Mouse (Mus musculus) left cerebral cortex, adult 11 months (tissue): Measurements from ENCODE around the gene Efemp2.

Source experiments
- DNase-seq: peaks from one replicate; pipeline ENCODE4 v3.0.0; 2022; ENCODE audit warnings: low spot score

Gene Efemp2

DNA sequence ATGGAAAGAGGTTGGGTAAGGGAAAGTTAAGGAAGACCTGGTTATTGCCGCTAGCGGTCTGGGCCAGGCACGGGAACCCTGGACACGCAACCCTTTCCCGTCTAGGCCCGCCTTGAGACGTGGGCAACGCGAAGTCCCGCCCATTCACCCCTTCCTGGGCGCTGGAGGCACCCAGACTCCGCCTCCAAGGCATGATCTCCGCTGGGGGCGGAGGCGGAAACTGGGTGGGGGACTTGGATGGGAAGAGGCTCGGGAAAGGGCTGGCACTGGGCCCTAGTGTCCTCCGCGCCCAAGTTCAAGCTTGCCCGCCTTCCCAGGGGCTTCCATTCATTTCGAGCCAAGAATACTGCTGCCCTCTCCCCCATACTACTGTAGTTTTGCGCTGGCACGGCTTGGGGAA, at the start of gene Efemp2:
TSS of gene Efemp2 (plus strand) at position 235 of the 400 bp plus-strand sequence.
- no peak for DNase-seq

GRCm38 (mm10) chr19:5424092-5424781, 49.5 kb upstream of the Efemp2 start:
- DNase-seq: no peak

DNA sequence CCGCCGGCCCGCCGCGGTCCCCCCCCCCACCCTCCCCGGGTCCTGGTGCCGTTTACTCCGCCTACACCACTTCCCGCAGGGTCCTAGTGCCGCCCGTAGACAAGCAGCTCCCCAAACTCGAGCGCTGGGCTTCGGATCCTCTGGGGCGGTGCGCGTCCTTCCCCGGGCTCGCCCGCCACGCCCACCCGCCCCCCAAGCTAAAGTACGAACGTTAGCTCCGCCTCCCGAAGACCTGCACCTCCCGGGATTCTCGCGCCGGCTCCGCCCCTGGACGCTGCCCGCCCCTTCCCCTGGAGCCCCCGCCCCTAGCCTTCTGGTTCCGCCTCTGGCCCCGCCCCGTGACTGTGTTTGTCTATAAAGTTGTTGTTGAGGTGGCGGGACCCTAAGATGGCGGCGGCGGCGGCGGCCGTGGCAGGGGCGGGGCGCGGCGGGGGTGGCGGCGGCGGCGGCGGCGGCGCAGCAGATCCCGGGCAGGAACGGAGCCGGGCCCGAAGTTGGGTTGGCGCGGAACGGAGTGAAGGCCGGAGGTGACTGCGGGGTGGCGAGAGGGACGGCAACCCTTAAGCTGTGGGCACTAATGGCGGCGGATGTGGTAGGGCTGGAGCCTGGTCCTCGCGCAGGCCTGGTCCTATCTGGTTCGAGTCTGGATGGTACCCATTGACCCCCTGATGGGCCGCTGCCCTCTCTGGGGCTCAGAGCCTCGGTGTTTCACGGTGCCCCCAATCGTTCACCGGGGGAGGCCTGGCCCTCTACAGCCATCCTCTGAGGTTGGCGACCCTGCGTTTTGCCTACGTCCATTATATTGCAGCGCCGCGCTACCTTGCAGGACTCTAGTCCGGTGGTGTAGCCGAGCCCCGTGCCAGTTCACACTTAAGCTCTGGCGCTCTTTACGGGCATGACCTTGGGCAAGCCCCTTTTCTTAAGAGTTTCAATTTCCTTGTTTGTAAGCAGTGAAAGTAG, 48.7 kb upstream of the Efemp2 start, which contains the start of the genes Drap1 and AI837181:
TSS of gene Drap1 (minus strand) at position 198 of the 960 bp plus-strand sequence.
TSS of gene AI837181 (plus strand) at position 363 of the 960 bp plus-strand sequence.
- DNase-seq: peak; percentile 85

DNA sequence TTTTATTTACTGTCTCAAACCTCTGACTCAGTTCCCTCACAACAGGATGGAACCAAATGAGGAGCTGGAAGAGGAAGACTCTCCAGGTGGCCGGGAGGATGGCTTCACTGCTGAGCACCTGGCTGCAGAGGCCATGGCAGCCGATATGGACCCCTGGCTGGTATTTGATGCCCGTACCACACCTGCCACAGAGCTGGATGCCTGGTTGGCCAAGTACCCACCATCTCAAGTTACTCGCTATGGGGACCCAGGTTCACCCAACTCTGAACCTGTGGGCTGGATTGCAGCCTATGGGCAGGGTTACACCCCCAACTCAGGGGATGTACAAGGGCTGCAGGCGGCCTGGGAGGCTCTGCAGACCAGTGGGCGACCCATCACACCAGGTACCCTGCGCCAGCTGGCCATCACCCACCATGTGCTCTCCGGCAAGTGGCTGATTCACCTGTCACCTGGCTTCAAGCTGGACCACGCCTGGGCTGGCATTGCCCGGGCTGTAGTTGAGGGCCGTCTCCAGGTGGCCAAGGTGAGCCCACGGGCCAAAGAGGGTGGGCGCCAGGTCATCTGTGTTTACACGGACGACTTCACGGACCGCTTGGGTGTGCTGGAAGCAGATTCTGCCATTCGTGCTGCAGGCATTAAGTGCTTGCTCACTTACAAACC, 47.7 kb upstream of the Efemp2 start:
- no peak for DNase-seq

GRCm38 (mm10) chr19:5426640-5427290, 47.0 kb upstream of the Efemp2 start:
- DNase-seq: no peak

DNA sequence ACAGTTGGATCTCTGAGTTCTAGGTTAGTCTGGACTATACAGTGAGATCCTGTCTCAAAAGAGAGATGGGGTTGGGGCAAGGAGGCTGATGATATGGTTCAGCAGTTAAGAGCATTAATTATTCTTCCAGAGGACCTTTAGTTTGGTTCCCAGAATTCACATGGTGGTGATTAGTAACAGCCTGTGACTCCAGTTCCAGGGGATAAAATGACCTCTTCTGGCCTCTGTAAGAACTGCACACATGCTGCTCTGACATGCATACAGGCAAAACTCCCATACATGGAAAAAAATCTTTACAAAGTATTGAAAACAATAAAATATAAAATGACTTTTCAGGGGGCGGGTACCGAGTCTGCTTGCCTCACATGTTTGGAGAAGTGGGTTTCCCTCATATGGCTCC, 45.7 kb upstream of the Efemp2 start:
- no peak for DNase-seq

DNA sequence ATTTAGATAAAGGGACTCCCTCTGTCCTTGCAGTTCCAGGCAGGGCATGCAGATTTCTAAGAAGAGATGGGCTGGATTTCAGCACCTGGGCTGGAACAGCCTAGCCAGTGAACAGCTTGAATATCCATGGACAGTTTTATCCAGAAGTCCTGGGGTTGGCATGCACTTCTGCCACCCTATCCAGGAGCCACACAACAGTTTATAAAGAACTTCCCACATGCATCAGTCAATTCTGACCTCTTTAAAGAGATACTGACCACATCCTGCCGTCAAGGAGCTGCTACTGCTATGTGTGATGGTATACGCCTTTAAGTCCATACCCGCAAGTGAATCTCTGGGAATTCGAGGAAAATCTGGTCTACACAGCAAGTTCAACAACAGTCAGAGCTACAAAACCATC, 44.5 kb upstream of the Efemp2 start:
- DNase-seq: no peak

- no peak for DNase-seq
Observed at GRCm38 (mm10) chr19:5429806-5430205, 43.9 kb upstream of the Efemp2 start.

GRCm38 (mm10) chr19:5430408-5430807, 43.3 kb upstream of the Efemp2 start:
- no peak for DNase-seq

GRCm38 (mm10) chr19:5431911-5432464, 41.8 kb upstream of the Efemp2 start:
- no peak for DNase-seq

GRCm38 (mm10) chr19:5432992-5433852, 40.5 kb upstream of the Efemp2 start:
- DNase-seq: no peak

GRCm38 (mm10) chr19:5433951-5434350, 39.8 kb upstream of the Efemp2 start:
- no peak for DNase-seq

DNA sequence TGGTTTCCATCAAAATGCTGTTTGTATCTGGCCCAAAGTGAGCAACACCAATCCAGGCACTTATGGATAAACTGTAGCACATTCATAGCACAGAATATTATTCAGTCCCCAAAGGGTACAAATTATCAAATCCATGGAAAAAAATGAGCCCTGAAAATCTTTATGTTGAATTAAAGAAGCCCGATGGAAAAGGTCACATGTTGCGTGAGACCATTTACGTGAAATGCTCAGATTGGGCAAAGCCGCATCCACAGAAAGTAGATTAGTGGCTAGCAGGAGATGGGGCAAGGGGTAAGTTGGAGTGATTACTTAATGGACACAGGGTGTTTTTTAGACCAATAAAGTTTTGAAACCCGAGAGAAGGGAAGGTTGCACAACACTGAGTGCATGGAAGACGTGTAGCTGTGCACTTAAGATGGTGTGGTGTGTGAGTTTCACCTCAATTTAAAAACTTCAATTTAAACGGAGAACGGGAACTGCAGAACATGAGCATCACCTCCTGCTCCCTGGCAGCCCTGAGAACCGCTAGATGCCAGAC, 29.3 kb upstream of the Efemp2 start:
- no peak for DNase-seq

GRCm38 (mm10) chr19:5444954-5445353, 28.8 kb upstream of the Efemp2 start:
- no peak for DNase-seq

DNA sequence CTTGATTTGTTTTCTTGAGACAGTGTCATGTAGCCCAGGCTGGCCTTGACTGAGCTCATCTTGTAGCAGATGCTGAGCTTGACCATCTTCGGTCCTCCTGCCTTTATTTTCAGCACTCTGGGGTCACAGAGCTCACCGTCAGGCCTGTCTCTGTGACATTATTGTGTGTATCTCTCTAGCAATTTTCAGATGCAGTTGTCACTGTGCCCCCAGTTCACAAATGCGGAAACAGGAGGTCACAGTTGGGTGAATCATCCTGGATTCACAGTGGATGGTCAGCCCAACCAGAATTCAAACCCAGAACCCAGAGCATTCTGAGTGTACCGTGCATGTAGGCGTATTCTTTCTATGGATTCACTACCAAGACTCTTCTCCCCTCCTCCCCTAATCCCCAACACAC, 28.0 kb upstream of the Efemp2 start:
- DNase-seq: no peak

GRCm38 (mm10) chr19:5447515-5448353, 26.0 kb upstream of the Efemp2 start, which contains the start of gene Fosl1:
Gene Fosl1, plus strand, starts transcription at chr19:5447547.
- no peak for DNase-seq

DNA sequence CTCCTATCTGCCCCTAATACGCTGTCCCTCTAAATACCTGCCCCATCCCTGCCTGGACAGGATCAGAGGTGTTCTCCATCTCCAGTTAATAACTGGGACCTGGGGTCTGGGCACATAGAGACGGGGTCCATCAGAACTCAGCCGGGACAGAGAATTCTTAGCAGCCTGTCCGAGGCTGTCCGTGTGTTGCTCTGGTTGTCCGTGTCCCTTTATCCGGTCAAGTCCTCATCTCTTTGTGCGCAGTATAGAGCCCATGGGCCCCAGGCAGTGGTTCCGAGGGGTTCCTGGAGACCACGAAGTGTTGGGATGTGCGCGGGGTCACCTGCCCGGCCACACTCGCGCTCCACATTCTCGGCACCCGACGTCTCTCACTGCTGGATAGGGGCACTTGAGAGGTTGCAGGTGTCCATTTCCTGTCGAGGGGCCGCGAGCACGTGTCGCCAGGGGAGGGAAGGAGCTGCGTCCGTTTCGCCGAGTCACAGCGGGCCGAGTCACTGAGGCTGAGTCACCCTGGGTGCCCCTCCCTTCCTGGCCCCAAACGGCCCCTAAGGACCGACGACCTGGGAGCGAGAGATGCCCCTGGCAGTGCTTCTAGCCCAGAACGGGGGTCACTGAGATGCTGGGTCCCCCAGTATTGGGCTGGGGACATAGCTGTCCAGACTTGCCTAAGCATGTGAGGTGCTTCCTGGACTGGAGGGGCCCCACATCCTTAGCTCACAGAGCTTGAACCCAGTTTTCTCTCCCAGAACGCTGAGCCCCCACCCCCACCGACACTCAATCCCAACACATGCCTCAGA, 25.2 kb upstream of the Efemp2 start:
- no peak for DNase-seq

DNA sequence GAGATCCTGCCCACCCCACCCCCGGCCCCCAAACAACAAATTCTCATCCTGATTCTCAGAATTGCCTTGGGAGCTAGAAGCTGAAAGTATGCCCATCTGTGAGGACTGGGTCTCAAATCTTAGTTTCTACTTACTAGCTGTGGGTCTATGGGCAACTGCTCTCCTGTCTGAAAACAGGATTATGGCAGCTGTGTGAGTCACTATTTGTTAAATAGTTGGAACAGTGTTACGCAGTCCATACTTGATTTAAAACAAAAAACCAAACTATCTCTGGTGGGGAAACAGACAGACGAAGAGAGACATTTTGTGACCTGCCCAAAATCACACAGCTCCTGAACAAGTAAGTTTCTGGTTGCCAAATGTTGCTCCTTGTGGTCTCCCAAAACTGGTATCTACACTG, 24.1 kb upstream of the Efemp2 start:
- no peak for DNase-seq

DNA sequence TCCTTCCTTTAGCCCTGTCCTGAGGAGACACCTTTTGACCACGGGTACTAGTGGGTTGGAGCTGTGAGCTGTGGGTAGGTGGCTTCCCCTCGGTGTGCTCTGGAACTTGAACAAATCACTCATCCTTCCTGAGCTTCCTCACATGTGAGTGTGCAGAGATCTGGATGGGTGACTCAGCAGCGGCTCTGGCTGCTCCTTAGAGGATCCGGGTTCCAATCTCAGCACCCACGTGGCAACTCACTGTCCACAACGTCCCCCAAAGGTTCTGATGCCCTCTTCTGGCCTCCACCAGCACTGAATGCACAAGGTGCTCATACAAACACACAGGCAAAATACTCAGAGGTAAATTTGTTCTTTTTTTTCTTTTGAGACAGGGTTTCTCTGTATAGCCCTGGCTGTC, 22.0 kb upstream of the Efemp2 start:
- no peak for DNase-seq
